Comparison of ENCODE assay signal across 9 mouse cellular contexts in genomic region chr16:20761681-20762080, GRCm38 (mm10). TPM values are rescaled to one million over a fixed set of nuclear protein-coding genes. Genes with fewer than 3 reads are reported as not detected.
DNase-seq lines count a peak whose midpoint lies in the region; ATAC-seq lines count a peak whose summit lies in the region.
"Had no signal": no experiment of that assay in that cellular context is flagged by ENCODE, and none has a peak within 500 bp of the region (broad histone marks: within the 10 kb centered on the region; RNA-seq: fewer than 3 reads in every experiment).

No protein-coding gene starts in this region.

- H3K4me1 ChIP-seq in hindbrain, embryonic 14.5 days (replicated peaks; ENCODE audit: control insufficient read depth, insufficient read depth, low read length), result no peaks in the 10 kb centered on the region
- no peaks in the 10 kb centered on the region for H3K4me1 ChIP-seq in hindbrain, embryonic 13.5 days (replicated peaks)
- H3K4me1 ChIP-seq: hindbrain, embryonic 15.5 days had no signal

- DNase-seq in hindbrain, embryonic 14.5 days (ENCODE audit: low spot score), result peak; percentile 64
- DNase-seq in 416B (ENCODE audit: low read depth) (peak; percentile 63), NIH3T3 (ENCODE audit: low read depth) (peak; percentile 82)
- DNase-seq in kidney, postnatal 25 days, result peak; percentile 53 to 78
- peak; percentile 69 for DNase-seq in retina, postnatal 1 day
- DNase-seq in urinary bladder, postnatal 4 days (ENCODE audit: low spot score in 2 of 2), result no peak

- H3K9ac ChIP-seq in hindbrain, embryonic 14.5 days, result no peak overlapping the region
- H3K9ac ChIP-seq in hindbrain, embryonic 13.5 days, result no peak overlapping the region
- H3K9ac ChIP-seq: hindbrain, embryonic 15.5 days had no signal

- no peak for ATAC-seq in hindbrain, embryonic 14.5 days (ENCODE audit: low FRiP score)
- ATAC-seq in hindbrain, embryonic 13.5 days (ENCODE audit: low FRiP score), result no peak
- ATAC-seq in common myeloid progenitor, adult 5-6 weeks (replicated peaks; ENCODE audit: low read depth, poor library complexity, severe bottlenecking), result 0 out of 2 replicates have a peak, but pooled peaks have one; percentile 50

- no peaks in the 10 kb centered on the region for H3K9me3 ChIP-seq in hindbrain, embryonic 14.5 days (ENCODE audit: control insufficient read depth, low read length)
- no peaks in the 10 kb centered on the region for H3K9me3 ChIP-seq in hindbrain, embryonic 13.5 days
- H3K9me3 ChIP-seq: hindbrain, embryonic 15.5 days had no signal

- H3K27ac ChIP-seq in hindbrain, embryonic 14.5 days, result no peak overlapping the region
- no peak overlapping the region for H3K27ac ChIP-seq in hindbrain, embryonic 13.5 days
- H3K27ac ChIP-seq: hindbrain, embryonic 15.5 days had no signal

- no peak overlapping the region for H3K4me3 ChIP-seq in hindbrain, embryonic 14.5 days (replicated peaks; ENCODE audit: low read length)
- no peak overlapping the region for H3K4me3 ChIP-seq in hindbrain, embryonic 13.5 days
- H3K4me3 ChIP-seq: hindbrain, embryonic 15.5 days had no signal

- H3K27me3 ChIP-seq in hindbrain, embryonic 14.5 days (ENCODE audit: control insufficient read depth, insufficient read depth, low read length), result no peaks in the 10 kb centered on the region
- no peaks in the 10 kb centered on the region for H3K27me3 ChIP-seq in hindbrain, embryonic 13.5 days
- H3K27me3 ChIP-seq: hindbrain, embryonic 15.5 days had no signal

- H3K4me2 ChIP-seq in hindbrain, embryonic 14.5 days (replicated peaks), result no peak overlapping the region
- no peak overlapping the region for H3K4me2 ChIP-seq in hindbrain, embryonic 13.5 days
- H3K4me2 ChIP-seq: hindbrain, embryonic 15.5 days had no signal

- H3K36me3 ChIP-seq in hindbrain, embryonic 14.5 days (replicated peaks; ENCODE audit: control insufficient read depth, insufficient read depth), result no peaks in the 10 kb centered on the region
- H3K36me3 ChIP-seq in hindbrain, embryonic 13.5 days, result no peaks in the 10 kb centered on the region
- H3K36me3 ChIP-seq: hindbrain, embryonic 15.5 days had no signal

- WGBS in hindbrain, embryonic 14.5 days, result 16% methylated on average over 3 of the region's 3 CpGs
- 14% methylated on average over 3 of the region's 3 CpGs for WGBS in hindbrain, embryonic 13.5 days

RNA-seq across cellular contexts. Expression of gene Thpo, which starts 27.4 kb away (rescaled TPM):
- polyA plus RNA-seq in hindbrain, embryonic 14.5 days (2014; fragmentation: Nextera tagmentation; extraction: Ambion mirVana), result 0.86 and 1.2 TPM in 2 replicates
- 0.88 and 1.1 TPM in 2 replicates for polyA plus RNA-seq in hindbrain, embryonic 13.5 days (2015; fragmentation: Nextera tagmentation; extraction: Ambion mirVana)
- not detected in 2 replicates for total RNA-seq in common myeloid progenitor, adult 5-6 weeks (2017)

RNA-seq across cellular contexts. Expression of gene Chrd, which starts 28.8 kb away (rescaled TPM):
- polyA plus RNA-seq in hindbrain, embryonic 14.5 days (2014; fragmentation: Nextera tagmentation; extraction: Ambion mirVana), result 5.4 and 7.3 TPM in 2 replicates
- polyA plus RNA-seq in hindbrain, embryonic 13.5 days (2015; fragmentation: Nextera tagmentation; extraction: Ambion mirVana), result 5.7 and 6.4 TPM in 2 replicates
- total RNA-seq in common myeloid progenitor, adult 5-6 weeks (2017), result not detected in 2 replicates

RNA-seq across cellular contexts. Expression of gene Clcn2, which starts 44.1 kb away (rescaled TPM):
- polyA plus RNA-seq in hindbrain, embryonic 14.5 days (2014; fragmentation: Nextera tagmentation; extraction: Ambion mirVana), result 28.7 and 32.1 TPM in 2 replicates
- 30.2 and 31.1 TPM in 2 replicates for polyA plus RNA-seq in hindbrain, embryonic 13.5 days (2015; fragmentation: Nextera tagmentation; extraction: Ambion mirVana)
- total RNA-seq in common myeloid progenitor, adult 5-6 weeks (2017), result 1.9 and 7.3 TPM in 2 replicates

RNA-seq across cellular contexts. Expression of gene Polr2h, which starts 44.2 kb away (rescaled TPM):
- 93.2 and 95.9 TPM in 2 replicates for polyA plus RNA-seq in hindbrain, embryonic 14.5 days (2014; fragmentation: Nextera tagmentation; extraction: Ambion mirVana)
- polyA plus RNA-seq in hindbrain, embryonic 13.5 days (2015; fragmentation: Nextera tagmentation; extraction: Ambion mirVana), result 83.5 and 93.7 TPM in 2 replicates
- total RNA-seq in common myeloid progenitor, adult 5-6 weeks (2017), result 78.5 and 115 TPM in 2 replicates

Comparison
In these comparisons a context has a peak if more than half of its experiments do, and no peak if none do; other contexts are left out.
1. DNase-seq: peak in hindbrain, embryonic 14.5 days (single experiment), 416B (single experiment), NIH3T3 (single experiment), kidney, postnatal 25 days (2 of 2) and retina, postnatal 1 day (single experiment); none in urinary bladder, postnatal 4 days (0 of 2).